Mouse (Mus musculus) skeletal muscle tissue, adult 2 months (tissue): ENCODE results near the gene 1700023F06Rik.

Experiments
- DNase-seq: peaks from one replicate; pipeline ENCODE4 v3.0.0-alpha.2; 2012; ENCODE audit warnings: low read depth, low spot score

1700023F06Rik gene

GRCm38 (mm10) chr11:103184891-103185290, 23.5 kb downstream of the 1700023F06Rik start:
- DNase-seq = no peak

- DNase-seq = no peak
Observed at GRCm38 (mm10) chr11:103181911-103182310, 26.4 kb downstream of the 1700023F06Rik start.

GRCm38 (mm10) chr11:103181349-103181748, 27.0 kb downstream of the 1700023F06Rik start:
- no peak for DNase-seq

- DNase-seq = no peak
Observed at GRCm38 (mm10) chr11:103180426-103180825, 27.9 kb downstream of the 1700023F06Rik start.

- DNase-seq = no peak
Observed at GRCm38 (mm10) chr11:103178748-103179147, 29.6 kb downstream of the 1700023F06Rik start.

GRCm38 (mm10) chr11:103177815-103178485, 30.4 kb downstream of the 1700023F06Rik start:
- no peak for DNase-seq

GRCm38 (mm10) chr11:103177216-103177615, 31.1 kb downstream of the 1700023F06Rik start:
- DNase-seq = no peak

GRCm38 (mm10) chr11:103176510-103176909, 31.8 kb downstream of the 1700023F06Rik start:
- DNase-seq = no peak

GRCm38 (mm10) chr11:103175688-103176442, 32.5 kb downstream of the 1700023F06Rik start:
- peak; percentile 60 for DNase-seq

- peak; percentile 47 for DNase-seq
Observed at GRCm38 (mm10) chr11:103174891-103175391, 33.4 kb downstream of the 1700023F06Rik start.

- DNase-seq = no peak
Observed at GRCm38 (mm10) chr11:103174411-103174832, 33.9 kb downstream of the 1700023F06Rik start.

- no peak for DNase-seq
Observed at GRCm38 (mm10) chr11:103173771-103174344, 34.5 kb downstream of the 1700023F06Rik start.

- no peak for DNase-seq
Observed at GRCm38 (mm10) chr11:103173041-103173770, 35.2 kb downstream of the 1700023F06Rik start.

GRCm38 (mm10) chr11:103172392-103173040, 35.8 kb downstream of the 1700023F06Rik start:
- DNase-seq = no peak

GRCm38 (mm10) chr11:103171703-103172391, 36.5 kb downstream of the 1700023F06Rik start:
- DNase-seq = no peak

GRCm38 (mm10) chr11:103171286-103171620, 37.1 kb downstream of the 1700023F06Rik start:
- no peak for DNase-seq

- DNase-seq = no peak
Observed at GRCm38 (mm10) chr11:103170494-103171285, 37.7 kb downstream of the 1700023F06Rik start, which contains the start of gene Fmnl1. TSS of gene Fmnl1 (plus strand) at chr11:103171107.

- DNase-seq = no peak
Observed at GRCm38 (mm10) chr11:103170111-103170493, 38.3 kb downstream of the 1700023F06Rik start.

GRCm38 (mm10) chr11:103169664-103170063, 38.7 kb downstream of the 1700023F06Rik start:
- no peak for DNase-seq
